ENCODE assay signal across 15 mouse cellular contexts in genomic region chr10:93751302-93751701, GRCm38 (mm10).
A peak's percentile ranks its signal among the peaks of the same experiment; 100 is the strongest.
DNase-seq lines count a peak whose midpoint lies in the region; ATAC-seq lines count a peak whose summit lies in the region.
"Had no signal": no experiment of that assay in that cellular context is flagged by ENCODE, and none has a peak within 500 bp of the region (broad histone marks: within the 10 kb centered on the region; RNA-seq: fewer than 3 reads in every experiment).

No protein-coding gene starts in this region.

- 38% methylated on average over 14 of the region's 14 CpGs for WGBS in hindbrain, embryonic 12.5 days
- 54% methylated on average over 14 of the region's 14 CpGs for WGBS in midbrain, embryonic 12.5 days
- 22% methylated on average over 14 of the region's 14 CpGs for WGBS in neural tube, embryonic 13.5 days
- WGBS in intestine, embryonic 16.5 days = 86% methylated on average over 14 of the region's 14 CpGs

- no peak overlapping the region for H3K4me3 ChIP-seq in hindbrain, embryonic 12.5 days
- no peak overlapping the region for H3K4me3 ChIP-seq in midbrain, embryonic 12.5 days
- no peak overlapping the region for H3K4me3 ChIP-seq in neural tube, embryonic 13.5 days
- no peak overlapping the region for H3K4me3 ChIP-seq in intestine, embryonic 16.5 days (ENCODE audit: low read length)
- H3K4me3 ChIP-seq: embryonic facial prominence, embryonic 13.5 days; limb, embryonic 15.5 days had no signal

- no peaks in the 10 kb centered on the region for H3K9me3 ChIP-seq in hindbrain, embryonic 12.5 days (replicated peaks)
- no peaks in the 10 kb centered on the region for H3K9me3 ChIP-seq in midbrain, embryonic 12.5 days
- H3K9me3 ChIP-seq in neural tube, embryonic 13.5 days = no peaks in the 10 kb centered on the region
- no peaks in the 10 kb centered on the region for H3K9me3 ChIP-seq in intestine, embryonic 16.5 days (ENCODE audit: control insufficient read depth, low read length)
- H3K9me3 ChIP-seq: embryonic facial prominence, embryonic 13.5 days; limb, embryonic 15.5 days had no signal

- no peak overlapping the region for H3K27ac ChIP-seq in hindbrain, embryonic 12.5 days
- H3K27ac ChIP-seq in midbrain, embryonic 12.5 days (replicated peaks) = no peak overlapping the region
- no peak overlapping the region for H3K27ac ChIP-seq in neural tube, embryonic 13.5 days (replicated peaks)
- no peak overlapping the region for H3K27ac ChIP-seq in intestine, embryonic 16.5 days (ENCODE audit: low read length)
- H3K27ac ChIP-seq: embryonic facial prominence, embryonic 13.5 days; limb, embryonic 15.5 days had no signal

- peak; percentile 76 for DNase-seq in embryo, embryonic 10 days (ENCODE audit: low spot score)
- no peak for DNase-seq in embryo, embryonic 9.5 days (ENCODE audit: extremely low spot score)
- no peak for DNase-seq in ovary, adult 18-20 months (ENCODE audit: low spot score)
- DNase-seq in thymus, postnatal 36 days = no peak
- DNase-seq: cerebellum, postnatal 10 days; gastrocnemius, postnatal 10 days; kidney, postnatal 4 days; lung, postnatal 10 days had no signal

- H3K36me3 ChIP-seq in hindbrain, embryonic 12.5 days = no peaks in the 10 kb centered on the region
- no peaks in the 10 kb centered on the region for H3K36me3 ChIP-seq in midbrain, embryonic 12.5 days
- no peaks in the 10 kb centered on the region for H3K36me3 ChIP-seq in neural tube, embryonic 13.5 days
- H3K36me3 ChIP-seq in intestine, embryonic 16.5 days (ENCODE audit: control insufficient read depth, insufficient read depth, low read length) = no peaks in the 10 kb centered on the region
- H3K36me3 ChIP-seq: embryonic facial prominence, embryonic 13.5 days; limb, embryonic 15.5 days had no signal

- peaks cover 9% of the 10 kb centered on the region for H3K4me1 ChIP-seq in hindbrain, embryonic 12.5 days
- peaks cover 8% of the 10 kb centered on the region for H3K4me1 ChIP-seq in midbrain, embryonic 12.5 days
- H3K4me1 ChIP-seq in neural tube, embryonic 13.5 days (replicated peaks) = peaks cover 13% of the 10 kb centered on the region
- H3K4me1 ChIP-seq in intestine, embryonic 16.5 days (ENCODE audit: control insufficient read depth, insufficient read depth, low read length) = 0 out of 2 replicates have a peak, but pooled peaks cover 4% of the 10 kb centered on the region
- H3K4me1 ChIP-seq: limb, embryonic 15.5 days had no signal

- H3K9ac ChIP-seq in hindbrain, embryonic 12.5 days = no peak overlapping the region
- H3K9ac ChIP-seq in midbrain, embryonic 12.5 days (replicated peaks) = no peak overlapping the region
- no peak overlapping the region for H3K9ac ChIP-seq in neural tube, embryonic 13.5 days
- no peak overlapping the region for H3K9ac ChIP-seq in intestine, embryonic 16.5 days (ENCODE audit: low read depth, low read length)
- H3K9ac ChIP-seq: embryonic facial prominence, embryonic 13.5 days; limb, embryonic 15.5 days had no signal

- ATAC-seq in hindbrain, embryonic 12.5 days (ENCODE audit: low FRiP score) = peak; percentile 63
- ATAC-seq in midbrain, embryonic 12.5 days (ENCODE audit: low FRiP score, low read depth) = peak; percentile 74
- peak; percentile 54; the same call in 1 of the 2 replicates for ATAC-seq in neural tube, embryonic 13.5 days (ENCODE audit: low read depth)
- no peak for ATAC-seq in intestine, embryonic 16.5 days

- H3K4me2 ChIP-seq in hindbrain, embryonic 12.5 days (replicated peaks) = no peak overlapping the region
- no peak overlapping the region for H3K4me2 ChIP-seq in midbrain, embryonic 12.5 days (replicated peaks)
- H3K4me2 ChIP-seq in neural tube, embryonic 13.5 days = no peak overlapping the region
- no peak overlapping the region for H3K4me2 ChIP-seq in intestine, embryonic 16.5 days (ENCODE audit: low read depth, low read length)
- H3K4me2 ChIP-seq: embryonic facial prominence, embryonic 13.5 days; limb, embryonic 15.5 days had no signal

- no peaks in the 10 kb centered on the region for H3K27me3 ChIP-seq in hindbrain, embryonic 12.5 days
- no peaks in the 10 kb centered on the region for H3K27me3 ChIP-seq in midbrain, embryonic 12.5 days
- H3K27me3 ChIP-seq in neural tube, embryonic 13.5 days = peaks cover 5% of the 10 kb centered on the region; the same call in 1 of the 2 replicates
- H3K27me3 ChIP-seq in intestine, embryonic 16.5 days (replicated peaks; ENCODE audit: control insufficient read depth, insufficient read depth, low read length) = no peaks in the 10 kb centered on the region; the same call in 1 of the 2 replicates
- H3K27me3 ChIP-seq: CH12.LX; embryonic facial prominence, embryonic 13.5 days; limb, embryonic 15.5 days had no signal
